Mouse (Mus musculus) midbrain, embryonic 10.5 days (tissue): Measurements from ENCODE around the gene Engase. TPM values are rescaled to one million over a fixed set of nuclear protein-coding genes. Genes with fewer than 3 reads are reported as not detected.

ENCODE experiments used
- DNase-seq: peaks from one replicate; pipeline ENCODE4 v3.0.0-alpha.2; 2017; ENCODE audit warnings: low spot score
- H3K27ac ChIP-seq: fragments of 300-500 bp; sonication (generic); replicated peaks from 2 replicates; pipeline ENCODE4 v1.5.1; 2016; ENCODE audit warnings: mild to moderate bottlenecking
- H3K27me3 ChIP-seq: fragments of 300-500 bp; sonication (generic); 2 replicates; pipeline ENCODE4 v1.6.1; 2016; ENCODE audit warnings: low read depth, mild to moderate bottlenecking; ENCODE audit not compliant: poor library complexity, severe bottlenecking
- H3K36me3 ChIP-seq: fragments of 300-500 bp; sonication (generic); 2 replicates; pipeline ENCODE4 v1.6.1; 2016; ENCODE audit warnings: mild to moderate bottlenecking, moderate library complexity
- H3K4me1 ChIP-seq: fragments of 300-500 bp; sonication (generic); 2 replicates; pipeline ENCODE4 v1.6.1; 2016
- H3K4me3 ChIP-seq: fragments of 300-500 bp; sonication (generic); 2 replicates; pipeline ENCODE4 v1.5.1; 2016; ENCODE audit warnings: mild to moderate bottlenecking, moderate library complexity
- H3K9me3 ChIP-seq: fragments of 300-500 bp; sonication (generic); replicated peaks from 2 replicates; pipeline ENCODE4 v1.6.1; 2016; ENCODE audit warnings: mild to moderate bottlenecking
- WGBS: fragments of 180-500 bp; shearing (Covaris S2); methylation state at CpG from one replicate; pipeline ENCODE4 v1.1.7; 2016; 5-methylcytosine and 5-hydroxymethylcytosine counted together
- polyA plus RNA-seq: library from polyadenylated mRNA; unstranded; fragments of >200 nt; fragmentation: Nextera tagmentation; extraction: Ambion mirVana; gene quantifications from 2 replicates; pipeline ENCODE4 v1.2.1, GENCODE M21; 2016

Engase gene
- polyA plus RNA-seq, 1 experiment from 2014 or later = 8.6 TPM

DNA sequence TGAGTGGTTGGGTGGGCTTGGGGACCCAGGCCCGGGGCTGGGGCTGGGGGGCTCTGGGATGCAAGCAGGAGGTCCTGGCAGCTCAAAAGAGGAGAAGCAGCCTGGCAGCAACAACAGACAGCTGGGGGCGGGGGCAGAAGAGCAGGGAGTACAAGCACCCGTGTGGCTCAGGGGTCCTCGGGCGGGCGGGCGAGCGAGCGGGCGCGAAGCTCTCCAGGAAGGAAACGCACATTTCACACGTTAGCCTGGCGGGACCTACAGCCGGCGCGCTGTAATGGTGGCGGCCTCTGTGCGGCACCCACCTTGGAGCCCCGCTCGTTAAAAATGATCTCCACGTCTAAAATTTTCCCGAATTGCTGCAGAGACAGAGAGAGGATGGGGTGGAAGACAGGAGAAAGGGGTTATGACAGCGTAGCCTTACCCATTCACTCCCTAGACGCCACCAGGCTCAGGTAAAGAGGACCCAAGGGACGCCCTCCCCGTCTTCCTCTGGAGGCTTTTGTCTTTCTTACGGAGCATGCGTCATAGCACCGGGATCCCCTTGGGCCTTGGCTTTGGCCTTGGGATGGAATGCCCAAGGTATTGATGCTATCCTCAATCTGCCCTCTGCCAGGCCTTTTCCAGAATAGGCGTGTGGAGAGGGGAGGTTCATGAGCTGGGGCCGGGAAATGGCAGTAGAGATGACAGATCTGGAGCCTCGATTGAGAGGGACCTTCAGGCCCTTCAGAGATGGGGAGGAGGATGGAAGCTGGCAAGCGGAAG lies 27.0 kb downstream of the Engase start:
- 36% methylated on average over 34 of the region's 34 CpGs for WGBS
- H3K27ac ChIP-seq = no peak overlapping the region
- H3K4me1 ChIP-seq = peaks cover 27% of the 10 kb centered on the region
- H3K27me3 ChIP-seq = peaks cover 38% of the 10 kb centered on the region
- no peaks in the 10 kb centered on the region for H3K9me3 ChIP-seq
- H3K36me3 ChIP-seq = no peaks in the 10 kb centered on the region
- no peak overlapping the region for H3K4me3 ChIP-seq
- DNase-seq = no peak

DNA sequence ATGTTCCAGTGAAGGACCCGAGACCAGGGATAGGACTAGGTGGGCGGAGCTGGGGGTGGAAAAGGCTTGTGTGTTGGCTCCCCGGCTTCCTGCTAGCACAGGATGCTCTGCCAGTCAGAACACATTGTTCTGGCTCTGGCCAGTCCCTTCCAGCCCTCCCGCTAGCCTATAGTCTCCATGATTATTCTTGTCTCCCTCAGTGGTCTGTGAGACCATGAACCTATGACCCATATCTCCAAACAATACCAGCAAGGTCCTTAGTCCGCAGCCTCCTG lies 27.5 kb downstream of the Engase start:
- peaks cover 42% of the 10 kb centered on the region for H3K27me3 ChIP-seq
- WGBS = 74% methylated on average over 5 of the region's 5 CpGs
- H3K4me3 ChIP-seq = no peak overlapping the region
- H3K9me3 ChIP-seq = no peaks in the 10 kb centered on the region
- peaks cover 32% of the 10 kb centered on the region for H3K4me1 ChIP-seq
- H3K27ac ChIP-seq = no peak overlapping the region
- no peak for DNase-seq
- H3K36me3 ChIP-seq = no peaks in the 10 kb centered on the region

DNA sequence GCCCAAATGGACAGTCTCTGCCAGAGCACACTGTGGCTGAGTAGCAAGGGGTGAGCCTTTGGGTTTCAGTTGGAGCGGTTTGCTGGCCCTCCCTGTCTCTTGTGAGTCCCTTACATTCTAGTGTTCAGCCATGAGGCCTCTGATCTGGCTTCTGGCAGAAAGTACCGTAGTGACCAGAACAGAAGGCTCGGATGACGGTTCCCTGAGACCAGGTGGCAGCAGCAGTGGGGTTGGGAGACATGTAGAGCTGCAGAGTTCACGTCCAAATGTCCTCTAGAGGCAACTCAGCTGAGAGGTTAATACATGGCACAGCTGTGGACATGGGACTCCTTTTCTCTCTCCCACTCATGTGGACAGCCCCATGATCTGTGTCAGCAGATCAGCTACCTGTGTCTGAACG lies 30.5 kb downstream of the Engase start:
- Histone ChIP-seq H3K4me3 (no peak overlapping the region), H3K36me3 (no peaks in the 10 kb centered on the region), H3K9me3 (no peaks in the 10 kb centered on the region), H3K27ac (no peak overlapping the region), H3K27me3 (peaks cover 45% of the 10 kb centered on the region), H3K4me1 (peaks cover 36% of the 10 kb centered on the region)
- DNase-seq = no peak
- 88% methylated on average over 6 of the region's 6 CpGs for WGBS

DNA sequence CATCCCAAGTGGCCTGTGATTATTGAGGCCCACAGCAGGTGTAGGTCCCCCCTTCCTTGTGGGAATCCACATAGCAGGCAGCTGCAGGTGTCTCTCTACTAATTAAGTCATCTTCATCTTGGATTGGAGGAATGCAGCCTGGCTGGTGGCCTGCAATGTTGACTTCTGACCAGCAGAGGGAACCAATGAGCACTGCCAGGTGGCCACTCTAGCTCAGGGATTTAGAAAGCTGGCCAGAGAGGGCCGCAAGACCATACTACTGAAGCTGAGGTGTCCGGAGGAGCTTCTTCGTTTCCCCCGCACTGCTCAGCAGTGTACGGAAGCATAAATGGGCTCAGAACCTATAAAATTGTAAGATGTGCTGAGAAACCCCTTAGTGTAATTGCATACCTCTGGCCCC lies 31.3 kb downstream of the Engase start:
- Histone ChIP-seq H3K27me3 (peaks cover 37% of the 10 kb centered on the region), H3K27ac (peak overlapping the region; percentile 63)
- 43% methylated on average over 5 of the region's 5 CpGs for WGBS

DNA sequence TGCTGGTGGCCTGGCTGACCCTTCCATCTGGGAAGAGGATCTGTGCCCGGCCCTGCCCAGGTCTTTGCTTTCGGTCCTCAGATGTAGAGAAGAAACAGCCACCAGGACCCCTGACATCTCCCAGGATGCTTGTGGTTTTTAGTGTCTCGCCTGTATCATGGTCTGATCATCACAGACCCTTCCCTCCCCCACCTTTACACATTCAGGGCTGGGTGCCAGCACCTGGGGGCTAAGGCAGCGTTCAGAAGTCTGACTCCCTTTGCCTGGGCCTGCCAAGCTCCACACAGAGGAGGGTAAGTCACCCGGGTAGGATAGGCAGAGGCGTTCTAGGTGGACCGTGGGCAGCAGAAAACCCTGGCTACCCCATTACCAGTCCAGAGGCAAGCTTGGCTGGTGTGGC lies 31.7 kb downstream of the Engase start:
- WGBS = 86% methylated on average over 7 of the region's 7 CpGs
- H3K27ac ChIP-seq = peak overlapping the region; percentile 63
- no peaks in the 10 kb centered on the region for H3K36me3 ChIP-seq
- H3K4me1 ChIP-seq = peaks cover 43% of the 10 kb centered on the region
- H3K4me3 ChIP-seq = no peak overlapping the region
- DNase-seq = no peak
- H3K27me3 ChIP-seq = peaks cover 33% of the 10 kb centered on the region
- H3K9me3 ChIP-seq = no peaks in the 10 kb centered on the region

More for the DNA sequence above, 31.3 kb downstream of the Engase start:
- Histone ChIP-seq H3K9me3 (no peaks in the 10 kb centered on the region), H3K4me3 (no peak overlapping the region), H3K4me1 (peaks cover 43% of the 10 kb centered on the region), H3K36me3 (no peaks in the 10 kb centered on the region)
- DNase-seq = peak; percentile 81

DNA sequence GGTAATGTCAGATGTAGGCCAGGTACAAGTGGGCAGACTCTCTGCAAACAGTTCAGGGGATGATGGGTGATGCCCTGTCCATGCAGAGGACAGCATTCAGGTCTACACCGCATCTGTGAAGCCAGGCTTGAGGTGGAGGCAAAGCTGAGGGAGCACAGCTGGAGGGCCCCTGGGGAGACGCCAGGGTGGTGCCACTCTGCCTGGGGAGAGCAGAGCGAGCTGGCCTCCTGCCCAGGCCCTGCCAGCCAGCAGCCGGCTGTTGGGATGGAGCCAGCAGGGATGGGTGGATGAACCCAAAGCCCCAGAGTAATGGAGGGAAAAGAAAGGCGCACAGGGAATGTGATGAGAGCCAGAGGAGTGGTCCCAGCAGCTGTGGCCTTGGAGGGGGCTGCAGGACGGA lies 35.2 kb downstream of the Engase start:
- WGBS = 79% methylated on average over 6 of the region's 6 CpGs
- Histone ChIP-seq H3K4me3 (no peak overlapping the region), H3K27ac (peak overlapping the region; percentile 59), H3K27me3 (peaks cover 8% of the 10 kb centered on the region; the same call in 1 of the 2 replicates), H3K36me3 (no peaks in the 10 kb centered on the region), H3K4me1 (peaks cover 45% of the 10 kb centered on the region), H3K9me3 (no peaks in the 10 kb centered on the region)
- no peak for DNase-seq

DNA sequence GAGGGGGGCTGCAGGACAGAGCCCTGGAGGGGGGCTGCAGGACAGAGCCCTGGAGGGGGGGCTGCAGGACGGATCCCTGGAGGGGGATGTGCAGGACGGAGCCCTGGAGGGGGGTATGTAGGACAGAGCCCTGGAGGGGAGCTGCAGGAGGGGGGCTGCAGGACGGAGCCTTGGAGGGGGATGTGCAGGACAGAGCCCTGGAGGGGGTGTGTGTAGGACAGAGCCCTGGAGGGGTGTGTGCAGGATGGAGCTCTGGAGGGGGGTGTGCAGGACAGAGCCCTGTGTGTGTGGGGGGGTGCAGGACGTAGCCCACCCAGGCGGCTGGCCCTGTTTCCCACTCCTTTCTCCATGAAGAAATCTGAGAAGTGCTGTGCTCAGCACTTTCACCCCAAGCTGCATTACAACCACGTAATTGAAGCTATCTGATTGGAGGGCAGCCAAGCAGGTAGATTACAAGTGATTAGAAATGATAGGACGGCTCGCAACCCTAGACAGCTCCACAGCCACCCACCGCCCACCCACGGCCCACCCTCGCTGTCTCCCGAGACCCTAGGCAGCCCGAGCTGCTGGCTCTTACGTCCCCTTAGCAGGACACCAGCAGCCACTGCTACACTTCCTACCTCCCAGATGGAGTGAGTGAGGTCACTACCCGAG lies 35.8 kb downstream of the Engase start:
- 0 out of 2 replicates have a peak, but pooled peaks cover 8% of the 10 kb centered on the region for H3K27me3 ChIP-seq
- 62% methylated on average over 15 of the region's 15 CpGs for WGBS
- peaks cover 49% of the 10 kb centered on the region for H3K4me1 ChIP-seq
- H3K36me3 ChIP-seq = no peaks in the 10 kb centered on the region
- no peak overlapping the region for H3K4me3 ChIP-seq
- H3K9me3 ChIP-seq = no peaks in the 10 kb centered on the region
- H3K27ac ChIP-seq = peak overlapping the region; percentile 59
- no peak for DNase-seq

DNA sequence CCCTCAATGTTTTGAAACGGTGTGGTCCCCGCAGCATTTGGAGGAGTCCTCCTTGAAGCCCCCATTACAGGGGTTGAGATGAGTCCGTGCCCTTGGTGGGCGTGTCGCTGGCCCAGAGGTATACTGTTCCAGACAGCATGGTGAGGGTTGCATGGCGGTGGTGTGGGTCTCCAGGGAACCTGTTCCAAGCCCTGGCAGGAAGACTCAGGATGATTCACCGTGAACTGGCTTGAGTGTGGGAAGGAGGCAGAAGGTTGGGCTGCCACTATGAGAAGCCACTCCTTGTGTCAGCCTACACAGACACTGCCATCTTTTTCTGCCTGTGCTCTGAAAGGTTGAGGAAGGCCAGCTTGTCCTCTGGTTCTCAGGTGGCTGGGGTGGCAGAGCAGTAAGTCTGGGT lies 41.3 kb downstream of the Engase start:
- no peaks in the 10 kb centered on the region for H3K27me3 ChIP-seq
- peaks cover 20% of the 10 kb centered on the region for H3K4me1 ChIP-seq
- no peaks in the 10 kb centered on the region for H3K9me3 ChIP-seq
- no peaks in the 10 kb centered on the region for H3K36me3 ChIP-seq
- H3K4me3 ChIP-seq = no peak overlapping the region
- DNase-seq = no peak
- 87% methylated on average over 7 of the region's 7 CpGs for WGBS
- H3K27ac ChIP-seq = no peak overlapping the region

DNA sequence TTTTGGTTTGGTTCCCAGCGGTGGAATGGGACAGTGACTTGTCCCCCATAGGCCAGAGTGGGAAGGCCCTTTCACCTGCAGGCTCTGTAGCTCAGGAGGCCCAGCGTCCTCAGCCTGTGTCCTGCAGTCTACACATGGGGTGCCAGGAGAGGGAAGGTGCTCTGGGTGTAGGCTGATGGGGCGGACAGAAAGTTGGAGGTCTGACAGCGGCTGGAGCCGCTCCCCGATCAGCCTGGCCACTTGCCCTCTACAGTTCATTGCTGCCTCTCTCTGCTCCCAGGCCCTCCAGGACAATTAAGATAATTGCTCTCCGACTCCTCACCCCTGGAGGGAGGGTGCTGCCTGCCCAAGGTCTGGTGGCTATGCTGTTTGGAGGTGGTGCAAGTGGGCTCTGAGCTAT lies 42.1 kb downstream of the Engase start:
- no peak overlapping the region for H3K4me3 ChIP-seq
- H3K4me1 ChIP-seq = peaks cover 14% of the 10 kb centered on the region
- no peaks in the 10 kb centered on the region for H3K27me3 ChIP-seq
- no peaks in the 10 kb centered on the region for H3K36me3 ChIP-seq
- H3K27ac ChIP-seq = no peak overlapping the region; the same call in 1 of the 2 replicates
- no peak for DNase-seq
- 79% methylated on average over 7 of the region's 7 CpGs for WGBS
- no peaks in the 10 kb centered on the region for H3K9me3 ChIP-seq

DNA sequence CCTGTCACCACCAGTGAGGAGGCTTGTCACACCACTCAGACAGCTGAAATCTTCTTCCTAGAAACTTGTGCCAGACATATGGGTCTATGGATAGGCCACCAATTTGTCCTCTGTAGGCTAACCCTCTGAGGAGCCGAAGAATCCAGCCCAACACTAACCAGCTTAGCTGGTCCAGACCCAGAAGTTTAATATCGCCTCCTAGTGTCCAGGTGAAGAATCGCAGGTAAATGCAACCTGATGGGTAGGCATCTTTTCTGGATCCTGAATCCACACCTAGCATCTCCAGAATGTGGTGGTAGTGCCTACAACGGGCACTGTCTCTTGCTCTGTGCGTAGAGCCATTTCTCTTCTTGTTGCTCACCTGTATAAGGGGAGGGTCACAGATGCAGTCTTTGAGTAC lies 43.6 kb downstream of the Engase start:
- Histone ChIP-seq H3K9me3 (no peaks in the 10 kb centered on the region), H3K4me1 (peaks cover 15% of the 10 kb centered on the region), H3K36me3 (no peaks in the 10 kb centered on the region), H3K27ac (no peak overlapping the region), H3K4me3 (no peak overlapping the region), H3K27me3 (no peaks in the 10 kb centered on the region)
- WGBS = 55% methylated on average over 5 of the region's 5 CpGs
- no peak for DNase-seq

DNA sequence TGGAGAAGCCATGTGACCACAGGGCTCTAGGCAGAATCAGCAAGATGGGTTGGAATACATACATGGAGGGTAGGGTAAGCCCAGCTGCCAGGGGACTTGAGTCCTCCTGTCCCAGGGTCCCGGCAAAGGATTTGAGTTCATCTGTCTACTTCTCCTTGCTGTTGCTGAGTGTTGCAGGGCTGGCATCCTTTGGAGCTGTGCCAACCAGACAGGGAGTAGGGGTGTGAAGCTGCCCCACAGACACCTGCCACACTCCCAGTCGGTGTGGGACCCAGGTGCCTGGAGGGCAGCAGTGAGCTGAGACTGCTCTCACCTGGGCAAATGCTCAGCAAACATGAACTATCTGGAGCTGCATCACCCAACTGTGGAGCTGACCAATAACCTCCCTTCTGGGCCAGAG lies 44.3 kb downstream of the Engase start:
- Histone ChIP-seq H3K27ac (no peak overlapping the region), H3K27me3 (no peaks in the 10 kb centered on the region), H3K9me3 (no peaks in the 10 kb centered on the region), H3K4me1 (peaks cover 21% of the 10 kb centered on the region), H3K36me3 (no peaks in the 10 kb centered on the region), H3K4me3 (no peak overlapping the region)
- no peak for DNase-seq
- 85% methylated on average over 2 of the region's 2 CpGs for WGBS

DNA sequence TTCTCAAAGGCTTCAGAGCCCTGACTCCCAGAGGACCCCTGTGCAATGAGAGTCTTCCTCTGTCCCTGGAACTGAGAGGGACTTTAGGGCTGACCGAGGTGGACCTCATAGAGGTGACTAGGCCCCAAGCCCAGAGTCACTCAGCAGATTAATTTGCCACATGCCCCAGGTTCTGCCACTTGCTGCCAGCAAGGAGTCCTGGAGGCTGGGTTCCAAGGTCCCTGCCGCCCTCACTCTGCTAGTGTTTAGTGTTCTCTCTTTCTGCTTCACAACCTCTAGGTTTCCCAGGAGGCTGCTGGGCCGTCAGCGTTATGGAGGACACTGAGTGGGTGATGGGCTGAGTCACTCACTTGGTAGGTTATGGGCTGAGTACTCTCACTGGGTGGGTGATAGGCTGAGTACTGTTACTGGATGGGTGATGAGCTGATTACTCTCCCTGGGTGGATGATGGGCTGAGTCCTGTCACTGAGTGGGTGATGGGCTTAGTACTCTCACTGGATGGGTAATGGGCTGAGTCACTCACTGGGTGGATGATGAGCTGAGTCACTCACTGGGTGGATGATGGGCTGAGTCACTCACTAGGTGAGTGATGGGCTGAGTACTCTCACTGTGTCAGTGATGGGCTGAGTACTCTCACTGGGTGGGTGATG lies 47.0 kb downstream of the Engase start:
- no peak overlapping the region for H3K27ac ChIP-seq
- H3K4me3 ChIP-seq = no peak overlapping the region
- 92% methylated on average over 4 of the region's 4 CpGs for WGBS
- H3K9me3 ChIP-seq = no peaks in the 10 kb centered on the region
- peaks cover 20% of the 10 kb centered on the region for H3K4me1 ChIP-seq
- H3K27me3 ChIP-seq = no peaks in the 10 kb centered on the region
- no peak for DNase-seq
- no peaks in the 10 kb centered on the region for H3K36me3 ChIP-seq

DNA sequence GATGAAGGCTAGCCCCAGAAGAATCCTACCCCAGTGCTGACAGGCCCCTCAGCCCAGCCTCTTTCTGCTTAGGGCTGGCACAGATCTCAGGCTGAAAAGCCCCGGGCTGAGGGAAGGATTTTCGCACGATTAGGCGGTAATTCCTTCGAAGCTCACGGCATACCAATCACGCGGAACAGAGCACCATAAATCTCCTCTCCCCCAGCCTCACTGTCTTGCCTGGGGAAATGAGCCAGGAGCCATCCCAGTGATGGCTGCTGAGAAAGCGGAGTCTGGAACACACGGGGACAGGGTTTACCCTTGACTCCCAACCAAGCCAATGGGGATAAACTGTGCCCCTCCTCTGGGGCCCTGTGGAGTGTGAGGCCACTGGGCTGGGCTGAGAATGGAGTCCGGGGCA lies 48.4 kb downstream of the Engase start:
- WGBS = 58% methylated on average over 11 of the region's 11 CpGs
- Histone ChIP-seq H3K27ac (peak overlapping the region; percentile 50; the same call in 1 of the 2 replicates), H3K9me3 (no peaks in the 10 kb centered on the region), H3K4me1 (peaks cover 29% of the 10 kb centered on the region), H3K4me3 (no peak overlapping the region), H3K36me3 (no peaks in the 10 kb centered on the region), H3K27me3 (no peaks in the 10 kb centered on the region)
- DNase-seq = no peak
